Mouse (Mus musculus) layer of hippocampus, adult 2 months (tissue): ENCODE results near the gene Adam30. TPM values are rescaled to one million over a fixed set of nuclear protein-coding genes. Genes with fewer than 3 reads are reported as not detected.

ENCODE experiments used
- DNase-seq, 2 experiments: peaks; one replicate each; pipeline ENCODE4 v3.0.0; 2022; ENCODE audit warnings: low spot score in 2 of 2
- H3K27ac ChIP-seq: fragments of 200-600 bp; 2 replicates; pipeline ENCODE4 v1.8.1; 2022
- H3K4me3 ChIP-seq: fragments of 200-600 bp; 2 replicates; pipeline ENCODE4 v1.8.1; 2022; ENCODE audit warnings: mild to moderate bottlenecking
- CTCF ChIP-seq: fragments of 200-600 bp; conservative IDR thresholded peaks from 2 replicates; pipeline ENCODE4 v1.8.1; 2022; ENCODE audit warnings: antibody characterized with exemption, mild to moderate bottlenecking, moderate library complexity
- total RNA-seq, 2 experiments: library from RNA; stranded (reverse); gene quantifications; 2 replicates each; pipeline ENCODE4 v1.2.3; 2021

Adam30 gene
- total RNA-seq, 2 experiments from 2014 or later = not detected

GRCm38 (mm10) chr3:98151016-98151415, 9.4 kb upstream of the Adam30 start:
- no peak overlapping the region for H3K4me3 ChIP-seq
- TF ChIP-seq CTCF = no peak
- DNase-seq = no peak
- no peak overlapping the region for H3K27ac ChIP-seq

GRCm38 (mm10) chr3:98153460-98153859, 7.0 kb upstream of the Adam30 start:
- no peak for TF ChIP-seq CTCF
- no peak for DNase-seq

DNA sequence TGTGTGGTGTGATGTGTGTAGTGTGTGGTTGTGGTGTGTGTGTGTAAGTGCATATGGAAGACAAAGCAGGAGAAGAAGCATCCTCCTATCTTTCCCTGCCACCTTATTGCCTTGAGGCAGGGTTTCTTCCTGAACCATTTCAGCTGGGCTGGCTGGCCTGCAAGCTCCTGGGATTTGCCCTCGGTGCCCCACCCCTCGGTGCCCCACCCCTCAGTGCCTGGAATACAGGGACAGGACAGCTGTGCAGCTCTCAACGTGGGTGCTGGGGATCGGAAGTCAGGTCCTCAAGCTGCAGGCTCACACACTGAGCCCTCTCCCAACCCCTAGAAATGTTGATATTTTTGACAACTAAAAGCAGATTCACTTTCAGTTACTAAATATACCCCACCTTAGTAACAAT, 4.3 kb upstream of the Adam30 start:
- no peak for TF ChIP-seq CTCF
- no peak overlapping the region for H3K27ac ChIP-seq
- DNase-seq = no peak

More at GRCm38 (mm10) chr3:98153460-98153859, 7.0 kb upstream of the Adam30 start:
- Histone ChIP-seq H3K4me3 (no peak overlapping the region), H3K27ac (no peak overlapping the region)

DNA sequence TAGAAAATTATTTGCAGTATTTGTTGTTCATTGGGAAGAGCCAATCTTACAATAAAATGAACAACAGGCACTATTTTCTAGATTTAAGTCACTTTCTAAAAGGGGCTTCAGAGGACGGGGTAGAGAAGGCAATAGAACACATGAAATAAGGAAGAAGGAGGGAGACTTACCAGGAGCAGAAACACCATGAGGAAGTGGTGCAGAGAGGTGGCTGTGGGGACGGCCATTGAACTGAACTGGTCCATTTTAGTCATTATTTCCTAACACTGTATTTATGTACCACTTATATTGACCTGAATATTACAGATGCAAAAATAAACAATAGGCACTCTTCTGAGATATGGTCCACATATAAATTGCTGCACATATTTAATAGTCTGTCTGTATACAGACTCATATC, 3.4 kb upstream of the Adam30 start:
- Histone ChIP-seq H3K27ac (no peak overlapping the region), H3K4me3 (no peak overlapping the region)
- no peak for DNase-seq
- no peak for TF ChIP-seq CTCF

More for the DNA sequence above, 4.3 kb upstream of the Adam30 start:
- no peak overlapping the region for H3K4me3 ChIP-seq

DNA sequence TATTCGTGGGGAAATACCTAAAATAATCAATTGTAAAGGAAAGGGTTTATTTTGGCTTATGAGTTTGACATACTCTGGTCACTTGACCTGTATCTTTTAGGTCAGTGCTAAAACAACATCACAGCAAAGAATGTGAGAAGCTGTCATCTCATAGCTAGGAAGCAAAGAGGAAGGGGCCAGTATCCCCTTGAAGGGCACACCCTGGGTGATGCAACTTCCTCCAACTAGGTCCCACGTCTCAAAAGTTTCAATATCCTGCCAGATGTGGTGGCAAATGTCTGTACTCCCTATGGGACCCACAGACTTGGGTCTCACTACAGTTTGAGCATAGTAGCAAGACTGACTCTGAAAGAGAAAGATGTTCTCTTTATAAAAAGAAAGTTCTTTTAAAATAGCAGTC, 2.8 kb upstream of the Adam30 start:
- Histone ChIP-seq H3K27ac (no peak overlapping the region), H3K4me3 (no peak overlapping the region)
- DNase-seq = no peak
- TF ChIP-seq CTCF = no peak

GRCm38 (mm10) chr3:98158646-98159045, 1.8 kb upstream of the Adam30 start:
- Histone ChIP-seq H3K27ac (no peak overlapping the region), H3K4me3 (no peak overlapping the region)
- no peak for TF ChIP-seq CTCF
- DNase-seq = no peak

DNA sequence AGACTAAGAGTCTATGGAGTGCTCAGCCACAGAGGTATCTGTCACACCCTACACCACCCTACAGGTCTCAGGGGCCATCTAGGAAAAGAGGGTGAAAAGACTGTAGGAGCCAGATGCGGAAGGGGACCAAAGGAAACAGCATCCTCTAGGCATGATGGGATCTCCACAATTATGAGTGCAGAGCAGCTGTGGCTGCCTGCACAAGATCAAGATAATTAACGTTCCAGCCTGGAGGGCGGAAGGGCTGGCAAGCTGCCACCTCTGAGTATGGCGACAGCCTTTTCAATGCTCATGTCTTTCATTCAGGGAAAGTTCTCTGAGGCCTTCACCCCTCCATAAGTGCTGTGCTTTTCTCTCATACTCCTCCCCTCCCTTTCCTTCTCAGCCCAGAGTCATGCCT, 1.1 kb upstream of the Adam30 start:
- no peak for TF ChIP-seq CTCF
- no peak for DNase-seq
- no peak overlapping the region for H3K27ac ChIP-seq
- no peak overlapping the region for H3K4me3 ChIP-seq

- no peak overlapping the region for H3K4me3 ChIP-seq
- peak overlapping the region; percentile 64 for H3K27ac ChIP-seq
- TF ChIP-seq CTCF = no peak
- peak; percentile 20 to 32 for DNase-seq
These were observed 17.9 kb downstream of the Adam30 start for GRCm38 (mm10) chr3:98178340-98178739.

DNA sequence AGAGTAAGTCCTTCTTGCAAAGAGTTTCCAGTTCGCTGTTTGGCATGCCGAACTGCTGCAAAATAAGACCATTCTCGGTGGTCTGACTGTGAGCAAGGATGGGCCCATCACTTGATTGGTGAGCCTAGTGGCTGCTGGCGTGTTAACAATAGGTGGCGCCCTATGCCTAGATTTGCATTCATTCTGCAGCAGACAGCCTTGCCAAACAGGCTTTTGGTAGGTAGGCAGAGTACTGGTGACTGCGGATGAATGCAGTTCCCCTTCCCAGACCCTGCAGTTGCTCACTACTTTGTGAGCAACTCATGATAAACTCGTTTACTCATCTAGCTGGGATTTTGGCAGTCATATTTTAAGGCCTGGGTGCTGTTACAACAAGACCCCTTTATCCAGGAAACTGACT, 20.4 kb downstream of the Adam30 start:
- TF ChIP-seq CTCF = peak; percentile 89
- Histone ChIP-seq H3K4me3 (no peak overlapping the region), H3K27ac (0 out of 2 replicates have a peak overlapping the region, but pooled peaks have one; percentile 24)
- DNase-seq = peak; percentile 66 to 71

DNA sequence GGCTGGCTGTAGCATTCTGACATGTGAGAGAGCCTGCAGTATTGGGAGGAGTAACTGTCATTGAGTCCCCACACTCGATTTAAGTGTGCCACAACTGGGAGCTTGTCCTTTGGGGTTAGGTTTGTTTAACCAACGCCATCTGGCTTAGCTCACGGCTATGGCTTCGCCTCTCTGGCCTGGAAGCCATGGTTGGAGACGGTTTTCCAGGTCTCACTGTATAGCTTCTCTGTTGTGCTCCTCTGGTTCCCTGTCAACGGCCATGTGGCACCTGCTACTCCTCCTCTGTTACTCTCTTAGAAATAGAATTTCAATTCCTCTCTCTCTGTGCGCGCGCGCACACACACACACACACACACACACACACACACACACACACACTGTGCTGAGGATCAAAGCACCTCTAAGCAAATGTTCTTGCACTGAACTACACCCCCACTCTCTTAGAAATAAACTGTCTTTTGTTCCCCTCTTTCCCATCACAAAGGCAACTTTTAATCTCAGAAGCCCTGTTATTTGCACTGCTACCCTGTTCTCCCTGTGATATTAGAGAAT, 24.8 kb downstream of the Adam30 start:
- TF ChIP-seq CTCF = no peak
- Histone ChIP-seq H3K4me3 (no peak overlapping the region), H3K27ac (peak overlapping the region; percentile 39; the same call in 1 of the 2 replicates)
- no peak for DNase-seq

- H3K4me3 ChIP-seq = no peak overlapping the region
- no peak for DNase-seq
- TF ChIP-seq CTCF = no peak
- no peak overlapping the region for H3K27ac ChIP-seq
These were observed 27.3 kb downstream of the Adam30 start for GRCm38 (mm10) chr3:98187777-98188176.

DNA sequence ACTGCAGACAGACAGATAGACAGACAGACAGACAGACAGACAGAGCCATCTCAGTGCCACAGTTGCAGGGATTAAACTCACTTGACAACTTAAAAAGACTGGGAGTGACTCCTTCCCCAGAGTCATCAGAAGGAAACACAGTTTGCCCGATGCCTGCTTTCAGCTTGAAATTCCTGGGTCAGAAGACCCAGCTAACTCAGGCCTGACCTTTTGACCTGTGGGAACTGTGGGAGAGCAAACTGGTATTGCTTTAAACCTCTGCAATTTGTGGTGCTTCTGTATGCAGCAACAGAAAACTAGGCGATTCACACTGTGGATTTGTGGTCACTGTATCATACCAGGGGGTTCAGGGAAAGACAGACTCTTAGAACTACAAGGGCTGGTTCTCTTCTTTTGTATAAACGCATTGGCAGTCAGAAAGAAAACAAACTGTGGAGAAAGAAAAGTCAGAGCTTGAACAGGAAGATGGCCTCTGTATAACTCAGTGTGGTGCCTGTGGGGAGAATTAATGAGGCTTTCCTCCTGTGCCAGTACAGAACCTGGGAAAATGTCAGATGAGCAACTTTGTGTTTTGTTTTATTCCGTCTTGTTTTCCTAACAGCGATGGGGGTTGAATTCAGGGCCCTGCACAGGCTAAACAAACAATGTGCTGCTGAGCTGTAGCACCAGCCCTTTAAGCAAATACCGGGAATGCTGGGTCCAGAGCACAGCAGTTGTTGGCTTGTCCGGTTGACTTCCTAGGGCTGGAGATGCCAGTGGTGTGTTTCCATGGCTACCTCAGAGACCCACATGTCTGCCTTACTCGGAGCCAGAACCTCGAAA, 37.5 kb downstream of the Adam30 start:
- H3K27ac ChIP-seq = peak overlapping the region; percentile 36; the same call in 1 of the 2 replicates
- no peak for DNase-seq

DNA sequence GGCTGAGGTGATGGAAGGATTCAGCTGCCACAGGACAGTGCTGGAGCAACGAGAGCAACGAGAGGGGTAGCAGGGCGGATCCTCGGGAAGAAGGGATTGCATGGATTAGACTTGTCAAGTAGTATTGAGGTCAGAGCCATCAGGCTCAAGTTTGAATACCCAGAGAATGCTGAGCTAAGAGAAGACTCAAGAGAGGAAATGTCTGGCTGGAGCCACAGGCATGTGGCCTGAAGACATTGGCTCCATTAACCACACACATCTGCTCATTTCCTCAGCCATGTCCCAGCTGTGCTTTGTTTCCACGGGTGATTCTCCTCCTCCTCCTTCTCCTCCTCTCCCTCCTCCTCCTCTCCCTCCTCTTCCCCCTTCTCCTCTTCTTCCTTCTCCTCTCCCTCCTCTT, 39.3 kb downstream of the Adam30 start:
- no peak for DNase-seq
- no peak for TF ChIP-seq CTCF
- no peak overlapping the region for H3K27ac ChIP-seq
- H3K4me3 ChIP-seq = no peak overlapping the region

More for the DNA sequence above, 37.5 kb downstream of the Adam30 start:
- H3K4me3 ChIP-seq = no peak overlapping the region
- no peak for TF ChIP-seq CTCF

DNA sequence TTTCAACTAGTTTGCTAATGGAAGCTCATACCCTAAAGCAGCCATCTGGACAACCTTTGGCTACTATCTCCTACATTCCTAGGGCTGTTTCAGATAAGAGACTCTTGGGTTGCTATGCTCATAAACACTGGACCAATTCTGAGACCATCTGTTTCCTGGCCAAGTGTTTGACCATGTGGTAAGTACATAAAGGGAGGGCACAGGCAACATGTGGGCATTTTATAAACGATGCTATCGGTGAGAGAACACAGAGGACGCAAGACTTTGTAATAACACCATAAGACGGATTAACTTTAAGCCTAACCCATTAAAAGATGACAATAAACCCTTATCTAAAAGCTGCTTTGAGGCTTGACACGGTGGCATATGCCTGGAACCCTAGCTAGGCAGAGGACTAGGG, 42.9 kb downstream of the Adam30 start:
- Histone ChIP-seq H3K27ac (no peak overlapping the region), H3K4me3 (no peak overlapping the region)
- no peak for TF ChIP-seq CTCF
- no peak for DNase-seq
